Mouse (Mus musculus): ENCODE data around the gene Ttll3. TPM values are rescaled to one million over a fixed set of nuclear protein-coding genes. Genes with fewer than 3 reads are reported as not detected.

The Ttll3 gene
- total and polyA plus RNA-seq, 2 experiments from 2014 or later, result 10.0 to 14.6 TPM

DNA sequence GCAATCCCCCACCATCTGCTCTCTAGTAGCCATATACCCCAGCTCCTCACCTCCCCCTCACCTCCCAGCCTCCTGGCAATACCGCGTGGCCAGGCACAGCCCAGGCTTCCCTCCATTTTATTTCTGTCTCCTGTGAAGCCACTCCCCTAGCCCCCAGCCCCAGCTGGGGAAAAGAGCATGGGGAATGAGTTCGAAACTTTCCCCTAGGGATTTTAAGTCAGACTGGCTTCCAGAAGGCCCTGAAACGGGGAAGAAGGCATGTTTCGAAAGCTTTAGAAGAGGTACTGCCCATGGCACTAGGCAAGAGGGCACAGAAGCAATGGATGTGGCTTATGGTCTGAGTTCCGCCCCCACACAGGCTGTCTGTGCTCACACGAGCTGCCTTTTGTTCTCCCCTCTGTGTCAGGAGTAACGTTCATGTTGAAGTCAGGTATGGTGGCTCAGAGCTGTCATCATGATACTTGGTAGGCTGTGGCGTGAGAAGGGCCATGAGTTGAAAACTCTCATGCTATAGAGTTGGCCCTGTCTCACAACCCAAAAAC, 46.7 kb downstream of the Ttll3 start, which contains the start of gene Cidec:
Gene Cidec, minus strand, starts transcription at position 97 of the 542 bp plus-strand sequence.
- 72% methylated on average over 9 of the region's 9 CpGs for WGBS
- no peak for TF ChIP-seq CTCF (IDR thresholded peaks at IDR 0.05)

DNA sequence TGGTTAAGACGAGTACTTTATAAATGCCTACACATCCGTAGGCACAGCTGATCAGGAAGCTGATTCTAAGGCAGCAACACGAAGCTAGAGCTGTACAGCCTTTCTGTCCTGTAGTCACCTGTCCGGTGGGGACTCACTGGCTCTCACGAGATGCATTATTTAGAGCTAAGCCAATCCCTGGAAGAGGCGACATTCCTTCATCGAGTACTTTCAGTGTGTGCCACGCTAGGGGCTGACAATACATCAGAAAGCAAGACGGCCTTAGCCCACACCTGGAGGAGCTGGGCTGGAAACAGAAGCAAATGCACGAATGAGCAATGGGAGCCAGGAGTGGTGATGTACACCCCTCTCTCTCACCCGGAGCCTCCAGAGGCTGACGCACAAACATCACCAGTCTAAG, 48.1 kb downstream of the Ttll3 start:
- Histone ChIP-seq H3K4me2 (ENCODE audit: low read depth, low read length, poor library complexity, severe bottlenecking) (no peak overlapping the region), H3K9ac (replicated peaks; ENCODE audit: low read length, poor library complexity, severe bottlenecking) (no peak overlapping the region), H3K4me3 (ENCODE audit: low read depth, low read length) (no peak overlapping the region), H3K36me3 (ENCODE audit: insufficient read depth, low read length) (no peaks in the 10 kb centered on the region), H3K4me1 (ENCODE audit: insufficient read depth, low read length) (no peaks in the 10 kb centered on the region), H3K27me3 (ENCODE audit: insufficient read depth, low read length) (0 out of 2 replicates have a peak, but pooled peaks cover 3% of the 10 kb centered on the region), H3K27ac (ENCODE audit: low read depth, low read length) (no peak overlapping the region), H3K9me3 (ENCODE audit: low read length) (no peaks in the 10 kb centered on the region)
- ATAC-seq (ENCODE audit: low FRiP score) (no peak), DNase-seq (ENCODE audit: low spot score) (no peak)
- TF ChIP-seq CTCF (IDR thresholded peaks at IDR 0.05), result no peak
- WGBS, result 77% methylated on average over 12 of the region's 12 CpGs

More for the DNA sequence above, 46.7 kb downstream of the Ttll3 start, which contains the start of gene Cidec:
- Histone ChIP-seq H3K9me3 (ENCODE audit: low read length) (no peaks in the 10 kb centered on the region), H3K9ac (replicated peaks; ENCODE audit: low read length, poor library complexity, severe bottlenecking) (no peak within 1 kb of the TSS), H3K4me2 (ENCODE audit: low read depth, low read length, poor library complexity, severe bottlenecking) (no peak within 1 kb of the TSS), H3K4me3 (ENCODE audit: low read depth, low read length) (no peak within 1 kb of the TSS), H3K36me3 (ENCODE audit: insufficient read depth, low read length) (no peaks in the 10 kb centered on the region), H3K27ac (ENCODE audit: low read depth, low read length) (no peak within 1 kb of the TSS), H3K27me3 (ENCODE audit: insufficient read depth, low read length) (0 out of 2 replicates have a peak, but pooled peaks cover 3% of the 10 kb centered on the region), H3K4me1 (ENCODE audit: insufficient read depth, low read length) (no peaks in the 10 kb centered on the region)
- DNase-seq (ENCODE audit: low spot score) (no peak), ATAC-seq (ENCODE audit: low FRiP score) (no peak)

DNA sequence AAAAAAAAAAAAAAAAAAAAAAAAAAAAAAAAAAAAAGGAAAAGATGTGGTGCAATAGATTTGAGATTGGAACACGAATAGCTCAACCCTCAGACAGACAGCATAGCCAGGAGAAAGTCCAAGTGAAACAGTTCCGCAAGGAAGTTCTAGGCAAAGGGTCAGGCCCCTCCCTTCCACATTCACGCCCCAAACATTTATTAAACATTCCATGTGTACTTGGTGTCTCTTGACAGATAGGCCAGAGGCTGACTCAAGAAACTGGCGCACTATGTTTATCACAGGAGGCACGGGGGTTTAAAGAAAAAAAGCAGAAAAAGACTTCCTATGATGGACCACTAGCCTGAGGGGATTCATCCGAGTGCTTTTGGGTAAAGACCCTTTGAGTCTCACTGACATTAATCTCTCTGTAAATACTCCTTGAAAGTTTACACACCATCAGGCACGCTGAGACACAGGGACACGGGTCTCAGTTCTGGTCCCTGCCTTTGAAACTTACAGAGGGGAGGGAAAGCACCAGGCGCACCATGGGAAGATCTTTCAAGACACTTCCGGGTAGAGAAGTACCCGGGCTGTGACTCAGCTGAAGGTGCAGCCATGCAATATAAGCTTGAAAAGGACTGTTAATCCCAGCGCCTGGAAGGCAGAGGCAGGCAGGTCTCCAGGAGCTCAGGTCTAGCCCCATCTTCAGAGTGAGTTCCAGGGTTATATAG, 49.8 kb downstream of the Ttll3 start:
- ATAC-seq (ENCODE audit: low FRiP score) (no peak), DNase-seq (ENCODE audit: low spot score) (no peak)
- Histone ChIP-seq H3K27ac (ENCODE audit: low read depth, low read length) (no peak overlapping the region), H3K4me1 (ENCODE audit: insufficient read depth, low read length) (peaks cover 6% of the 10 kb centered on the region; the same call in 1 of the 2 replicates), H3K27me3 (ENCODE audit: insufficient read depth, low read length) (0 out of 2 replicates have a peak, but pooled peaks cover 3% of the 10 kb centered on the region), H3K36me3 (ENCODE audit: insufficient read depth, low read length) (no peaks in the 10 kb centered on the region), H3K4me2 (ENCODE audit: low read depth, low read length, poor library complexity, severe bottlenecking) (no peak overlapping the region), H3K9me3 (ENCODE audit: low read length) (no peaks in the 10 kb centered on the region), H3K4me3 (ENCODE audit: low read depth, low read length) (no peak overlapping the region), H3K9ac (replicated peaks; ENCODE audit: low read length, poor library complexity, severe bottlenecking) (no peak overlapping the region)
- WGBS, result 60% methylated on average over 12 of the region's 12 CpGs
- no peak for TF ChIP-seq CTCF (IDR thresholded peaks at IDR 0.05)

DNA sequence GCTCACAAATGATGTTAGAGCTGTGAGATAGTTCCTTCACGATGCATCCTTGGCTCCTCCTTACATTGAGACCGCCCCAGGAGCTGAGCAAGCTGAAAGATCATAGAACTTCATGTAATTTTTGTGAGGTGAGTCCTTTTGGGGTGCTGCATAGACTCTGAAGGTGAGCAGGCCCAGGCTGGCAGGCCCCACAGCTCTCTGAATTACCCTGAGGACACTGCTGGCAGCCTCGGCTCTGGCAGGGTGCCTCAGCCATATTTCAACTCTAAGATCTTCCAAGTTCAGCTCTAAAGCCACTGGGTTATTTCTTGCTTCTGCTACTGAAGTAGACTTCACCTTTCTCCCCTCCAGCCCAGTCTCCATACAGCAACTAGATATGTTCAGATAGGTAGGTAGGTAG, 51.6 kb downstream of the Ttll3 start:
- 0 out of 2 replicates have a peak, but pooled peaks cover 3% of the 10 kb centered on the region for H3K27me3 ChIP-seq (ENCODE audit: insufficient read depth, low read length)
- ATAC-seq (ENCODE audit: low FRiP score) (no peak), DNase-seq (ENCODE audit: low spot score) (no peak)
- H3K9me3 ChIP-seq (ENCODE audit: low read length), result no peaks in the 10 kb centered on the region
- H3K4me1 ChIP-seq (ENCODE audit: insufficient read depth, low read length), result peaks cover 6% of the 10 kb centered on the region; the same call in 1 of the 2 replicates
- TF ChIP-seq CTCF (IDR thresholded peaks at IDR 0.05), result no peak
- whole genome bisulfite sequencing, result 91% methylated on average over 3 of the region's 3 CpGs
- H3K9ac ChIP-seq (replicated peaks; ENCODE audit: low read length, poor library complexity, severe bottlenecking), result no peak overlapping the region
- no peak overlapping the region for H3K4me3 ChIP-seq (ENCODE audit: low read depth, low read length)
- no peaks in the 10 kb centered on the region for H3K36me3 ChIP-seq (ENCODE audit: insufficient read depth, low read length)
- no peak overlapping the region for H3K4me2 ChIP-seq (ENCODE audit: low read depth, low read length, poor library complexity, severe bottlenecking)
- H3K27ac ChIP-seq (ENCODE audit: low read depth, low read length), result no peak overlapping the region

DNA sequence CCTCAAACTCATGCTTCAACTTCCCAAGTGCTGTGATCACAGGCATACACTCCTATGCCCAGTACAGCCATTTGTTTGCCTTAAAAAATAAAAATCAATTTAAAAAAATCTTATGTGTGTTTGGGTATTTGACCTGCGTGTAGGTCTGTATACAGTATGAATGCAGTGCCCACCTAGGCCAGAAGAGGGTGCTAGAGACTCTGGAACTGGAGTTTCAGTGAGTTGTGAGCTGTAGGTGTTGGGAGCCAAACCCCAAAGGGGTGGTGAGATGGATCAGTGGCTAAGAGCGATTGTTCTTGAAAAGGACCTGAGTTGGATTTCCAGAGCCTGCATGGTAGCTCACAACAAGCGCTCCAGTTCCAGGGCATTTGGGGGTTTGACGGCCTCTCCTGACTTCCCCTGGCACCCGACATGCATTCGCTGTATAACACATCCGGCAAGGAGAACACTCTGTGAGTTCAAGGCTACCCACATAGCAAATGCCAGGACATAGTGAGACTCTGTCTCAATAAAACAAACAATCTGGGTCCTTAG, 52.2 kb downstream of the Ttll3 start:
- Histone ChIP-seq H3K4me2 (ENCODE audit: low read depth, low read length, poor library complexity, severe bottlenecking) (no peak overlapping the region), H3K36me3 (ENCODE audit: insufficient read depth, low read length) (no peaks in the 10 kb centered on the region), H3K27me3 (ENCODE audit: insufficient read depth, low read length) (no peaks in the 10 kb centered on the region), H3K4me3 (ENCODE audit: low read depth, low read length) (no peak overlapping the region), H3K9me3 (ENCODE audit: low read length) (no peaks in the 10 kb centered on the region), H3K9ac (replicated peaks; ENCODE audit: low read length, poor library complexity, severe bottlenecking) (no peak overlapping the region), H3K4me1 (ENCODE audit: insufficient read depth, low read length) (peaks cover 6% of the 10 kb centered on the region; the same call in 1 of the 2 replicates), H3K27ac (ENCODE audit: low read depth, low read length) (no peak overlapping the region)
- ATAC-seq (ENCODE audit: low FRiP score) (no peak), DNase-seq (ENCODE audit: low spot score) (peak; percentile 88)
- 53% methylated on average over 7 of the region's 7 CpGs for WGBS
- TF ChIP-seq CTCF (IDR thresholded peaks at IDR 0.05), result peak; percentile 83

DNA sequence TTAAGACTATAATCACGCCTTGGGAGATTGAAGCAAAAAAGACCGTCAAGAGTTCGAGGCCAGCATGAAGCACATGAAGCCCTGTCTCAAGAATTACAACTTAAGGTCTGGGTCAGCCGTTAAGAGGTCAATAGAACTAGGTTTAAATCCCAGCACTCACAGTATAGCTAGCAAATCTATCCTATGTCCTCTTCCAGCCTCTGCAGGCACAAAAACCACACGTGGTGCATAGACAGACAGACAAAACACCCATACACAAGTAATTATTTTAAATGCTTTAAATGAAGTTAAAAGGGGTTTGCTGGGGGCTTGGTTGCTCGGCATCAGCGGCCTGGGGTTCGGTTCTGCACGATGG, 53.0 kb downstream of the Ttll3 start:
- ATAC-seq (ENCODE audit: low FRiP score) (peak; percentile 24; the same call in 1 of the 2 replicates), DNase-seq (ENCODE audit: low spot score) (no peak)
- H3K4me3 ChIP-seq (ENCODE audit: low read depth, low read length), result peak overlapping the region; percentile 94
- WGBS, result 39% methylated on average over 9 of the region's 9 CpGs
- peaks cover 6% of the 10 kb centered on the region; the same call in 1 of the 2 replicates for H3K4me1 ChIP-seq (ENCODE audit: insufficient read depth, low read length)
- H3K4me2 ChIP-seq (ENCODE audit: low read depth, low read length, poor library complexity, severe bottlenecking), result peak overlapping the region; percentile 92
- peak overlapping the region; percentile 77 for H3K27ac ChIP-seq (ENCODE audit: low read depth, low read length)
- H3K36me3 ChIP-seq (ENCODE audit: insufficient read depth, low read length), result peaks cover under 1% of the 10 kb centered on the region
- H3K9me3 ChIP-seq (ENCODE audit: low read length), result no peaks in the 10 kb centered on the region
- TF ChIP-seq CTCF (IDR thresholded peaks at IDR 0.05), result no peak
- H3K9ac ChIP-seq (replicated peaks; ENCODE audit: low read length, poor library complexity, severe bottlenecking), result peak overlapping the region; percentile 95
- no peaks in the 10 kb centered on the region for H3K27me3 ChIP-seq (ENCODE audit: insufficient read depth, low read length)
